Mouse (Mus musculus) ES-E14 (cell line): ENCODE measurements around the gene Gm3417. TPM values are rescaled to one million over a fixed set of nuclear protein-coding genes. Genes with fewer than 3 reads are reported as not detected.
A peak's percentile ranks its signal among the peaks of the same experiment; 100 is the strongest.
"Not testable (repeated sequence)": the region's sequence is repeated elsewhere in the genome, so short reads cannot be mapped to it uniquely, and the experiment has no call there.

ENCODE experiments used
- DNase-seq: peaks from one replicate; pipeline ENCODE4 v3.0.0-alpha.2; 2013; ENCODE audit warnings: low read depth, low spot score
- H3K27ac ChIP-seq: 2 replicates; pipeline ENCODE4 v1.5.1; 2012; ENCODE audit warnings: low read depth, mild to moderate bottlenecking, low read length, moderate library complexity, mixed read lengths; ENCODE audit not compliant: poor library complexity, insufficient read depth, severe bottlenecking
- H3K36me3 ChIP-seq: 2 replicates; pipeline ENCODE4 v1.6.1; 2012; ENCODE audit warnings: mild to moderate bottlenecking, low read length, moderate library complexity, mixed read lengths; ENCODE audit not compliant: control insufficient read depth, poor library complexity, insufficient read depth, severe bottlenecking
- H3K4me1 ChIP-seq, 2 experiments: fragments of 150-350 bp in 1 of 2; sonication (generic) in 1 of 2; 2 replicates each; pipeline ENCODE4 v1.6.1; 2012; ENCODE audit warnings: low read length in 2 of 2, mild to moderate bottlenecking in 1 of 2, mixed read lengths in 1 of 2; ENCODE audit not compliant: control insufficient read depth in 2 of 2, insufficient read depth in 2 of 2, poor library complexity in 1 of 2
- H3K4me3 ChIP-seq, 2 experiments: fragments of 150-350 bp in 1 of 2; sonication (generic) in 1 of 2; 2 replicates each; pipeline ENCODE4 v1.5.1; 2012; ENCODE audit warnings: low read length in 2 of 2, low read depth in 1 of 2, mild to moderate bottlenecking in 1 of 2, mixed read lengths in 1 of 2; ENCODE audit not compliant: insufficient read depth in 1 of 2, poor library complexity in 1 of 2, severe bottlenecking in 1 of 2
- H3K9ac ChIP-seq: 2 replicates; pipeline ENCODE4 v1.6.1; 2012; ENCODE audit warnings: low read depth, mild to moderate bottlenecking, low read length, mixed read lengths; ENCODE audit not compliant: poor library complexity, insufficient read depth, severe bottlenecking
- H3K9me3 ChIP-seq: fragments of 150-350 bp; sonication (generic); 2 replicates; pipeline ENCODE4 v1.6.1; 2012; ENCODE audit warnings: low read depth, mild to moderate bottlenecking, low read length; ENCODE audit not compliant: control insufficient read depth, insufficient read depth
- CHD2 ChIP-seq: IDR thresholded peaks from 2 replicates; pipeline ENCODE4 v1.6.1; 2014; ENCODE audit warnings: mild to moderate bottlenecking, low read depth, low read length, inconsistent platforms
- HCFC1 ChIP-seq: IDR thresholded peaks from 2 replicates; pipeline ENCODE4 v1.6.1; 2012; ENCODE audit warnings: low read length, inconsistent platforms, borderline replicate concordance; ENCODE audit not compliant: insufficient read depth
- MAFK ChIP-seq: IDR thresholded peaks from 2 replicates; pipeline ENCODE4 v1.6.1; 2014; ENCODE audit warnings: mild to moderate bottlenecking, low read depth, low read length, inconsistent platforms; ENCODE audit not compliant: insufficient read depth
- ZC3H11A ChIP-seq: IDR thresholded peaks from 2 replicates; pipeline ENCODE4 v1.6.1; 2012; ENCODE audit warnings: low read depth, mild to moderate bottlenecking, inconsistent platforms, low read length, borderline replicate concordance
- ZNF384 ChIP-seq: IDR thresholded peaks from 2 replicates; pipeline ENCODE4 v1.6.1; 2012; ENCODE audit warnings: low read depth, low read length, inconsistent platforms
- in situ Hi-C, 2 experiments: fragments of 600-800 bp; cut with MboI; formaldehyde crosslinking; loops; one replicate each; pipeline ENCODE4 v1.15.1; 2025; ENCODE audit warnings: low sequenced_read_pairs in 2 of 2, inconsistent platforms in 1 of 2; ENCODE audit not compliant: unreplicated experiment in 2 of 2
- total RNA-seq: library from RNA; depleted of rRNA; stranded (reverse); fragments of 300-350 nt; gene quantifications from 2 replicates; pipeline ENCODE4 v1.2.3, GENCODE M21; 2012

Gm3417 gene
- total RNA-seq, 1 experiment = 0.45 TPM

GRCm38 (mm10) chr17:14961557-14962154, 16.9 kb downstream of the Gm3417 start:
- H3K4me1 ChIP-seq, in situ Hi-C loops, H3K36me3 ChIP-seq, H3K9me3 ChIP-seq, H3K9ac ChIP-seq, H3K4me3 ChIP-seq, DNase-seq, H3K27ac ChIP-seq: not testable (repeated sequence)

GRCm38 (mm10) chr17:14960951-14961556, 17.5 kb downstream of the Gm3417 start, which contains the start of gene Phf10:
Gene Phf10, minus strand, starts transcription at chr17:14961273.
- in situ Hi-C loops, H3K9me3 ChIP-seq, DNase-seq, H3K36me3 ChIP-seq, H3K4me1 ChIP-seq: not testable (repeated sequence)
- peak within 1 kb of the TSS; percentile 75; the same call in 1 of the 2 replicates for H3K27ac ChIP-seq
- H3K4me3 ChIP-seq = peak within 1 kb of the TSS; percentile 94 to 95
- H3K9ac ChIP-seq = peak within 1 kb of the TSS; percentile 90

- Histone ChIP-seq H3K9ac (peak overlapping the region; percentile 90), H3K27ac (no peak overlapping the region), H3K4me1 (peaks cover 2 to 6% of the 10 kb centered on the region in 2 experiments; a peak in 2 of 4 replicates), H3K4me3 (peak overlapping the region; percentile 94 to 95), H3K36me3 (peaks cover 2% of the 10 kb centered on the region; the same call in 1 of the 2 replicates), H3K9me3 (no peaks in the 10 kb centered on the region)
- in situ Hi-C loops = no loop called here
- TF ChIP-seq ZNF384 = no peak
- no peak for TF ChIP-seq MAFK
- TF ChIP-seq HCFC1 = no peak
- no peak for TF ChIP-seq ZC3H11A
- TF ChIP-seq CHD2 = no peak
- no peak for DNase-seq
These were observed 18.1 kb downstream of the Gm3417 start for GRCm38 (mm10) chr17:14960520-14960919.

GRCm38 (mm10) chr17:14959979-14960378, 18.6 kb downstream of the Gm3417 start:
- no peaks in the 10 kb centered on the region for H3K9me3 ChIP-seq
- no peak for DNase-seq
- peaks cover 2 to 6% of the 10 kb centered on the region in 2 experiments; a peak in 2 of 4 replicates for H3K4me1 ChIP-seq
- H3K27ac ChIP-seq = no peak overlapping the region
- H3K4me3 ChIP-seq = peak overlapping the region; percentile 48 to 94
- peaks cover 2% of the 10 kb centered on the region; the same call in 1 of the 2 replicates for H3K36me3 ChIP-seq
- TF ChIP-seq CHD2 (no peak), ZNF384 (no peak), HCFC1 (no peak), ZC3H11A (no peak), MAFK (no peak)
- in situ Hi-C loops = no loop called here
- H3K9ac ChIP-seq = peak overlapping the region; percentile 61
